Mouse (Mus musculus): ENCODE results near the gene Aldh1l1.
A peak's percentile ranks its signal among the peaks of the same experiment; 100 is the strongest.

Aldh1l1 gene

DNA sequence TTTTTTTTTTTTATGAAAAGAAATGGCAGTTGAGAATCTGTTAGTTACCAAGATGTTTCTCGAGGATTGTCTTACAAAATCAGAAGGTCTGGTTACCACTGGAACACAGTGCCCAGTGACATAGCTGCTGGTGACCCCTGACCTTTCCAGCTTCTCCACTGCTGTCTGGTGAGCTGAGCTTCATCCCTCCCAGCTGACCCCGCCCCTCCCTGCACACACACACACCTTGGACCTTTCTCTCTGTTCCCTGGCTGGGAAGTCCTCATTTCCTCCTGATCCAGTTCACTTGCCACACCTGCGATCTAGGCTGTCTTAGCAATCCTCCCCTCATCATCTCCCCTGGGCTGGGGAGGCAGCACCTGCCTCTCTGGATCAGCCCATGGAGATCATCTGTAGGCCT is 60.0 kb downstream of the Aldh1l1 start:
- DNase-seq (ENCODE audit: extremely low read depth, low read depth), result no peak

DNA sequence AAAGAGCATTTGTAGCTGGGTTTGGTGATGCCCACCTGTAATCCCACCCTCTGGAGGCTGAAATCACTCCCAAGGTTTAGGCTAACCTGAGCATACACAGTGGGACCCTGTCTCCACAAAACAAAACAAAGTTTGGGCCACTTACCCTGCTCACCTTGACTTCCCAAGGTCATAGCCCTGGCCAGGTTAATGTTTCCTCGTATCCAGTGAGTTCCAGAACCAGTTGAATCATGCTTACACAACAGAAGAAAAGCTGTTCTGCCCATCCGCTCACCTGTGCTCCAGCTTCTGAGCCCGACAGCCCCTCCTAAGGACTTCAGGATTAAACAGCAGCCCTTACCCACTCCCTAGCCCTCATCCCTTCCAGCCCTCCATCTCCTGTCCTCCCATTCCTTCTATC is 60.8 kb downstream of the Aldh1l1 start:
- DNase-seq (ENCODE audit: extremely low read depth, low read depth), result no peak

GRCm38 (mm10) chr6:90550161-90550912 is 64.1 kb downstream of the Aldh1l1 start:
- peak; percentile 66 for DNase-seq (ENCODE audit: extremely low read depth, low read depth)

GRCm38 (mm10) chr6:90551251-90551650 is 65.0 kb downstream of the Aldh1l1 start:
- no peak for DNase-seq (ENCODE audit: extremely low read depth, low read depth)

DNA sequence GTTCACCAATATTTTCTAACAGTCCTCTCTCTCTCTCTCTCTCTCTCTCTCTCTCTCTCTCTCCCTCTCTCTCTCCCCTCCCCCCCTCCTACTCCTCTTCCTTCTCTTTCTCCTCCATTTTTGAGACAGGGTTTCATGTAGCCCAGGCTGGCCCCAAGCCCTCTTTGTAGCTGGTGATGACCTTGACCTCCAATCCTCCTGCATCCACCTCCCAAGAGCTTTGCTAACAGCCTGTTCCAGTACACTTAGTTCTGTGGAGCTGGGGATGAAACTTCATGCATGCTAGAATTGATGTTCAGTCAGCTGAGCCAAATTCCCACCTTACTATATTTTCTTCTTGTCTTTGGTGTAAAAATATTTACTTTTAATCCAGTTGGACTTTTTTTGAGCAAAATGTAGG is 67.0 kb downstream of the Aldh1l1 start:
- no peak for DNase-seq (ENCODE audit: extremely low read depth, low read depth)

GRCm38 (mm10) chr6:90553682-90554081 is 67.5 kb downstream of the Aldh1l1 start:
- DNase-seq (ENCODE audit: extremely low read depth, low read depth), result no peak

- DNase-seq (ENCODE audit: extremely low read depth, low read depth), result no peak
Measured at GRCm38 (mm10) chr6:90556534-90557058, 70.4 kb downstream of the Aldh1l1 start.

DNA sequence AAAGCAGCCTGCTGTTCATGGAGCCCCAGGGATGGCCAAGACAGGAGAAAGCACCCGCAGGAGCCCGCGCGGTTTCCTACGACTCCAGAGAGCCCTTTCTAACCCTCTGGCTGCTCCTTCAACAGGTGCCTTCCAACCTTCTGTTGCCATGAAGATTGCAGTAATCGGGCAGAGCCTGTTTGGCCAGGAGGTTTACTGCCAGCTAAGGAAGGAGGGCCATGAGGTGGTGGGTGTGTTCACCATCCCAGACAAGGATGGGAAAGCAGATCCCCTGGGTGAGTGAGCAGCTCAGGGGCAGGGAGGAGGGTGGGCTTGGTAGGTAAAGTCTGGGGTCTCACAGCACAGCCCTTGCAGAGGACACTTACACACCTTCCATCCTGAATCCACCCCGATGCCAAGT is 70.8 kb downstream of the Aldh1l1 start:
- DNase-seq (ENCODE audit: extremely low read depth, low read depth), result no peak

DNA sequence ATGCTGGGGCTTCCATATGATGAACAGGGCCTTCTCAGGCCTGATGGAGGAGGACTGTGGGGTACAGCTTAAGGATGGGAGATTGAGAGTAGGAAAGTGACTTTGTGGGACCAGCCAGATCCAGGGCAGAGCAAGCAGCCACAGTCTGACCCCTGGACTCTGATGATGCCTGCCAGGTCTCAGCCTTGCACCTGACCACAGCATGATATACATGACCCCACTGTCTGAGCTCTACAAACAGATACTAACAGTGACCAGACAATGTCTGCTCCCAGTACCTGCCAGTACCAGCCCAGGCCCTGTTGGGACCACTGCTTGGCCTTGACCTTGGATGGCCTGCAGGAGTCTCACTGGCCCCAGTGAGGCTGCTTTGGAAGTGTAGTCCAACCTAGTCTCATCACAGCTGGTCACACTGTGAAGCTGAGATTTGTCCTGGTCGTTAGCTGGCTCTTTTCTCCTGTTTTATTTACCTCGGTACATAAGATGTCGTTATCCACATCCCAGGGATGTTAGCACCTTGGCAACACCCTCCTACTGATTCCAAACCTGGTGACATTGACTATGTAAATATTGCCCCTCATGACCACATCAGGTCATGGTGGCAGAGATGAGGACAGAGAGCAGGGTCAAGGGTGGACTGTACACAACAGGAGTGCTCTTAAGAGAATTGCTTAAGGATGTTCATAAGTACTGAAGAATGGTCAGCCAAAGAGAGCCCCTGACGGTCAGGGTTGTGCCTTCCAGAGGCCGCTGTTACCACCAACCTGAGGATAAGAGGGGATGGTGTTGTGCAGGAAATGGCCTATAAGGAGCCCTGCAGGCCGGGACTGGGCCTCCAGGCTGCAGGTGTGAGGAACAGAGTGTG is 71.8 kb downstream of the Aldh1l1 start:
- no peak for DNase-seq (ENCODE audit: extremely low read depth, low read depth)

- DNase-seq (ENCODE audit: extremely low read depth, low read depth), result no peak
Measured at GRCm38 (mm10) chr6:90560390-90561058, 74.3 kb downstream of the Aldh1l1 start.

GRCm38 (mm10) chr6:90561234-90561781 is 75.1 kb downstream of the Aldh1l1 start:
- DNase-seq (ENCODE audit: extremely low read depth, low read depth), result no peak

DNA sequence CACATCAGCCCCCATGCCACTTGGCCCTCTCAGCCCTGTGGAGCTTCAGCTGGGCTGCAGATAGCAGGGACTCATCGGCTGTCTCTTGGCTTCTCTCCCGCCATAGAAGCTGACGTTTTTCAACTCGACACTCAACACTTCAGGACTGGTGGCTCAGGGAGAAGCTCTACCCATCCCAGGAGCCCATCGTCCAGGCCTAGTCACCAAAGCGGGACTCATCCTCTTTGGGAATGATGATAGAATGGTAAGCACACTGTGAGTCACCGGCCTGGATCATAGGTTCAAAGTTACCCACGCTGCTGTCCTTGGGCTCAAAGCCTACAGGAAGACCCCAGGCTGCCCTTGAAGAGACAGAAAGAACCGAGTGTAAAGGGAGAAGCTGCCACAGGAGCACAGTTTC is 78.0 kb downstream of the Aldh1l1 start:
- DNase-seq (ENCODE audit: extremely low read depth, low read depth), result no peak

DNA sequence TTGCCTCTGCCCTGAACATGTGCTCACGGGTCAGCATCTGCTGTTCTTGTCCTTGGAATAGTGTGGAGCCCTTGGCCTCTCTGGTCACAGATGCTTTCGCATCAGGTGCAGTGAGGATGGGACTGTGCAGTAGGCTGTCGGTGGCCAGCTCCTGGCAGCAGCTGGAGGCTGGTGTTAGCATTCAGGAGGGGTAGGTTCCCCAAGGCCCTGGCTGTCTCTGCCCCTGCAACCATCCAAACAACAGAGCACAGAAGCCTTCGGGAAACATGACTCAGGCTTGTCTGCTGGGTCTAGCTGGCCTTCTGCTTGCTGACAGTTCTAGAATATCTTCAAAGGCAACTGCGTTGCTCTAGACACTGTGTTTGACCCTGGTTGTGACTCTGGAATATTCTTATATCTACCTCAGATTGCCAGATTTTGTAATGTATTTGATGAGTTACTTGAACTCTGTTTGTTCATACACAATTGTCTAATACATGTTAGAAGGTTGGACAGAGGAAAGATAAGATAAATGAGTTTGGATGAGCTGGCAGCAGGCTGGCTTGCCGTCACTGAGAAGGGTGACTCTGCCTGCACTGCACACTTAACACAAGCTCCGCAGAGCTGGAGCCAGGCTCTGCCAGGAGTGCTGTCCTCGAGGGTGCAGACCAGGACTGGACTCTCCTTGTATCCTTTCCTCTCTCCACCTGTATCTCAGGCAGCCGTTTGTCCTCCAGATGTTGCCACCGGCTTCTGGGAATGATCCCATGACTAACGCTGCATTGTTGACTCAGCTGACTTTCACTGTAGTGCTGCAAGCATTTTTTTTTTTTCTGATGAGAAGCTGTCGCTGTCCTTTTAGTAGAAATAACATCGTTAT is 79.4 kb downstream of the Aldh1l1 start:
- DNase-seq (ENCODE audit: extremely low read depth, low read depth), result no peak

- DNase-seq (ENCODE audit: extremely low read depth, low read depth), result no peak
Measured at GRCm38 (mm10) chr6:90567486-90567885, 81.3 kb downstream of the Aldh1l1 start.

- DNase-seq (ENCODE audit: extremely low read depth, low read depth), result no peak
Measured at GRCm38 (mm10) chr6:90567928-90568327, 81.7 kb downstream of the Aldh1l1 start.

DNA sequence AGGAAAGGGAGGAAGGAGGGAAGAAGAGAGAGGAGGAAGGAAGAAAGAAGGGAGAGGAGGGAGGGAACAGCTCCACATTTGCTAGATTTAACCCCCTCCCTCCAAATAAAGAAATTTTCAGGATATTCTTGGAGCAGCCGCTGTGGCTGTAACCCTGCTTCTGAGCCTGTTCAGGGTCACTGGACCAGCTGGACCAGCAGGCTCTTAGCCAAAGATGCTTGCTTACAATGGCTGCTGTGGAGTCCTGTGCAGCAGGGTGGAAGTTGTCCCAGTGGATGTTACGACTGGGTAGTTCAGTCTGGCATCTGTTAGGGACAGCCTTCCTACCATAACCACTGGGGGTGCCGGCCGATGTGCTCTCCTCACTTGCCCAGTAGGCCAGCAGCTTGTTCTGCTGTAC is 82.5 kb downstream of the Aldh1l1 start:
- DNase-seq (ENCODE audit: extremely low read depth, low read depth), result no peak

GRCm38 (mm10) chr6:90569736-90570383 is 83.6 kb downstream of the Aldh1l1 start:
- no peak for DNase-seq (ENCODE audit: extremely low read depth, low read depth)

DNA sequence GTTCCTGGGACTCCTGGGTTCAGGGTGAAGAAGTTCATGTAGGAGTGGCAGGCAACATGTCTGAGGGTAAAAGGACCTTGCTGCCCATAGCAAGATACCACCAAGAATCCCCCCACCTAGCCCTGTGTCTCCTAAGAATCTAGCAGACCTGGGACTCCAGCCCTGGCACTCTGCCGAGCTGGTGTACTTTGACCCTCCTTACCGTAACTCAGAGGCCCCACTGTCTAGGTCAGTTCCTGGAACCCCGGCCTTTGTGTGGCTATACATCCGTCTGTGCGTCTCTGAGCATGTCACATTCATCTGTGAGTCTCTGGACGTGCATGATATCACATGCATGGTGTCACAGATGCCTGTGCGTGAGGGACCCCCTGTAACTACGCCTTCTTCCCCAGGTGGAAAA is 84.2 kb downstream of the Aldh1l1 start:
- DNase-seq (ENCODE audit: extremely low read depth, low read depth), result no peak

GRCm38 (mm10) chr6:90575261-90575715 is 89.1 kb downstream of the Aldh1l1 start:
- peak; percentile 35 for DNase-seq (ENCODE audit: extremely low read depth, low read depth)

DNA sequence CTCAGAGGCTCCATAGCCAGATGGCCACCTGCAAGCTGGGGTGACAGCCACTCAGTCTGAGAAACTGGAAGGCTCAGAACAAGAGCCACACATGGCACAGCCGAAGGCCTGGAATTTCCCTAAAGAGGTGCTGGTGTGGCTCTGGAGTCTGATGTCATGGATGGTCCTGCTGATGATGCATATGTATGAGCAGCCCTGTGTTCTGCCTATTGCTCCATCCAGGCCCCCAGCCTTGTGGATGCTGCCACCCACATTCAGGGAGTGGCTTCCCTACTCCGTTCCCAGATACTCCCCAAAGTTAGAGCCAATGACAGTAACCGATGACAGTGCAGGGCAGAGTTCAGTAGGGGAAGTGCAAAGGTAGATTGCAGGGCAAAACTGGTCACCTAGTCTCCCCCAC is 91.9 kb downstream of the Aldh1l1 start:
- DNase-seq (ENCODE audit: extremely low read depth, low read depth), result no peak

Data from MEL-GATA-1-ER (cell line).